Mouse (Mus musculus) monocyte, adult 5-6 weeks (primary cell): ENCODE results near the gene Fhad1. TPM values are rescaled to one million over a fixed set of nuclear protein-coding genes. Genes with fewer than 3 reads are reported as not detected.

Source experiments
- ATAC-seq: fragments of 153-309, 156-312 bp; replicated peaks from 2 replicates; pipeline ENCODE4 v1.8.0; 2017; ENCODE audit warnings: mild to moderate bottlenecking; ENCODE audit not compliant: low TSS enrichment, insufficient number of reproducible peaks, severe bottlenecking, poor library complexity, low FRiP score
- total RNA-seq: library from RNA; stranded (forward); fragments of 200-1000, 200-491, 200-594 nt; gene quantifications from 3 replicates; pipeline ENCODE4 v1.2.3, GENCODE M21; 2017

Fhad1 gene
- total RNA-seq, 1 experiment from 2014 or later = 0.38 TPM

DNA sequence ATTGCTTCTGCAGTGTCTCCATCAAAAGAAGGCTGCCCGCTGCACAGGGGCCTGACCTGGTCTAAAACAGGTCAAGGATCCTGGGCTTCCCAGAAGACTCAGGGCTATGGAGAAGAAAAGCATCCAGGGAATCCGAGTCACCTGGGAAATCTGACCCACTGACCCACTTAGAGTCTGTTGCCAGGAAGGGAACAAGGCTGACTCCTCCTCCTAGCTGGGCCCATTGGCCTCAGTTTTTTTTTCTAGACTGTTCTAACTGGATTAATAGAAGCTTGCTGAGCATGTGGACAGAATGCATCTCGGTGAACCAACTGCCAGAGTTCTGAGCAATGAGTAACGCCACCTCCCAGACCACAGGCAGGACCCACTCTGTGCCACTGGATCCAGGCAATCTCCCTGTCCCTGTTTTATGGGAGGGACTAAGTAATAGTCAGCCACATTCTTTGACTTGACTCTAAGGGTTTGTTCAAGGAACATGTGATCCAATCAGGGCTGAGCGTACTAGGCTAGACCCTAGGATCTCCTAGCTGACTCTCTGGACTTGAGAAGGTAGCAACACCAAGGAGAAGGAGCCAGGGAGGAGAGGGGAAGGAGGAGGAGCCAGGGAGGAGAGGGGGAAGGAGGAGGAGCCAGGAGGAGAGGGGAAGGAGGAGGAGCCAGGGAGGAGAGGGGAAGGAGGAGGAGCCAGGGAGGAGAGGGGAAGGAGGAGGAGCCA, 21.4 kb downstream of the Fhad1 start:
- peak; percentile 16; the same call in 1 of the 2 replicates for ATAC-seq

DNA sequence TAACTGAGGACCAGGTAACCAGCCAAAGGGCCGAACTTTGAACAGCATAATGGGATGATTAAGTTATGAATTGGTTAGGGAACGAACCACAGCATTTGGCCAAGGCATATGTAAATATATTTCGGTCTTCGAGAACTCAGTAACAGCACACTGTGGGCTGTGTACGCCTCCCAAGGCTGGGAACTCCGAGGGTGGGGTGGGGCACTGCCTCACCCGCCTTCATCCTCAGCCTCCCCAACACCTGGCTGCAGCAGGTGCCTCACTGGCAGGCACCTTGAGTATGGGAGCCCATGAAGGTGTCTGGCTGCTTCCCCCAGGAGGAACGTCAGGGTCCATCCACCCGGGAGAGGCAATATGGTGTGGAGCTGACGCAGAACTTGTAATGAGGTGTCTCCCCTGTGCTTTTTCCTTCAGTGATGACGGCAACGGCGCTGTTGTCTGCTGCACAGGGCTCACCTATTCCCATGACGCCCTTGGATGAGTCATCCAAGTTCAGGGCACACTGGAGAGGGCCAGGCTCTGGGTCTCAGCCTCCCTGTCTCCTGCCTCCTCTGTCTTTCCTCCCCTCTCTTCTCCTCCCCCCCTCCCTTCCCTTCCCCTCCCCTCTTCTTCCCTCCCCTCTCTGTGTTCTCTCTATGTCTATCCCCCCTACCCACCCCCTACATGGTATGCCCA, 22.2 kb downstream of the Fhad1 start:
- no peak for ATAC-seq

DNA sequence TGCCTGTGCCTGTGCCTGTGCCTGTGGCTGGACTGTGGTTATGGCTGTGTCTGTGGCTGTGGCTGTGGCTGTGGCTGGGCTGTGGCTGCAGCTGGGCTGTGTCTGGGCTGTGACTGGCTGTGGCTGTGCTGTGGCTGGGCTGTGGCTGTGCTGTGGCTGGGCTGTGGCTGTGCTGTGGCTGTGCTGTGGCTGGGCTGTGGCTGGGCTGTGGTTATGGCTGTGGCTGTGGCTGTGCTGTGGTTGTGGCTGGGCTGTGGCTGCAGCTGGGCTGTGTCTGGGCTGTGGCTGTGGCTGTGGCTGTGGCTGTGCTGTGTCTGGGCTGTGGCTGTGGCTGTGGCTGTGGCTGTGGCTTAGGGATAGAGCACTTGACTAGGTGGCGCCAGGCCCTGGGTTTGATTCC, 26.7 kb downstream of the Fhad1 start:
- no peak for ATAC-seq

DNA sequence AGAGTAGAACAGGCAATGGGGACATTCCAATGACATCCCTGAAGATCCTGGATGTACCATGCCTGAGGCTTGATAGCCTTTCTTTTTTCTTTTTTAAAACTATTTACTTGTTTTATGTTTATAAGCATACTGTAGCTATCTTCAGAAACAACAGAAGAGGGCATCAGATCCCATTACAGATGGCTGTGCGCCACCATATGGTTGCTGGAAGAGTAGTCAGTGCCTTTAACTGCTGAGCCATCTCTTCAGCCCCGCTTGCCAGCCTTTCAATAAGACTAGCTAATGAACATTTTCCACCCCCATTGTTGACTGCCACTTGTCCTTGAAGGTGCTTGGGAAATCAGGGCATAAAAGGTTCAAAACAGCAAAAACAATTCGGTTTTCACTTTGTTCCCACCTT, 31.2 kb downstream of the Fhad1 start:
- no peak for ATAC-seq

DNA sequence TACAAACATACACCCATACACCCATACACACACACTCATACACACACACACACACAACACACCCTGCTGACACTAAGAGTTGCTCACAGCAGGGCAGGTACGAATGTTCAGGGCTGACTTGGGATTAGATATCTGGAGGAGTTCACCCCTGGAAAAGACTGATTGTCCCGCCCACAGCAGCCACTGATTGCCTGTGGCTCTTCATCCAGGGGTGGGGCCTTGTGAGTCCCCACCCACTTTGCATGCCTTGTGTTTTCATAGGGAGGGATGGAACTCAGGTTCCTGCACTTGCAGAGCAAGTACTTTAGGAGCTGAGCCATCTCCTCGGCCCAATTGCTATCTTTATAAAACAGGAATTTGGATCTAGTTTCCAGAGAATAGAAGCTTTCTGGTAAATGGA, 33.4 kb downstream of the Fhad1 start:
- no peak for ATAC-seq

DNA sequence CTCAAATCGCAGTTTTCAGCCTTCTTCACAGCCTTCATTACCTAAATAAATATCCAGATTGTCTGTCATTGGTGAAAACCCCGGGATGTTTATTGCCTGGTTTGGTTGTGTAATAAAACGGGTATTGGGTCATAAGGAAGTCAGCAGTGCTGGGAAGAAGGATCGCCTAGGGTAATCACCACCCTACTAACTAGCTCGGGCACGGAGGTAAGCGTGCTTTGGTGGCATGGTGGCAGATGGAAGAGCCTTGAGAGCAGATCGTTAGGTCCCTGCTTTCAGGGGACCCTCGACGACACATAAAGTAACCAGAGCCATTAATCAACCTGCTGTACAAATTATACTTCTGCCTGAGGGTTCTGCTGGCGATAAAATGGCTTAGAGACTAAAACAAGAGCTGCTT, 36.3 kb downstream of the Fhad1 start:
- ATAC-seq = no peak

DNA sequence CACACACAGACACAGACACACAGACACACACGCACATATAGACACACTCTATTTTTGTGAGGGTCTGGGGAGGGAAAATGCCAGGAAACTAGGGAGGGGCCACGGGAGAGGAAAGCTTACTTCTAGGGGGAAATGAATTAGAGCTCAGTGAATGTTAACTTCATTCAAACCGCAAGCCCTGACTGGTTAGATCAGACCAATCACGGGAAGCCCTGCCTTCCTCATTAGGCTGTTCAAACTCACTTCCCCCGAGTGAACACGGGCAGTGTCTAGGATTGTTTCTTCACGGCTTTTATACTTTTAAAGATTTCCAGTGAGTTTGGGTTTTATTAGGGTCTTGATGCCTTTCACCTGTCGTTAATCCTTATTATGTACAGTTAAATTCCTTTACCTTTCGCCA, 37.5 kb downstream of the Fhad1 start:
- ATAC-seq = peak; percentile 71; the same call in 1 of the 2 replicates

DNA sequence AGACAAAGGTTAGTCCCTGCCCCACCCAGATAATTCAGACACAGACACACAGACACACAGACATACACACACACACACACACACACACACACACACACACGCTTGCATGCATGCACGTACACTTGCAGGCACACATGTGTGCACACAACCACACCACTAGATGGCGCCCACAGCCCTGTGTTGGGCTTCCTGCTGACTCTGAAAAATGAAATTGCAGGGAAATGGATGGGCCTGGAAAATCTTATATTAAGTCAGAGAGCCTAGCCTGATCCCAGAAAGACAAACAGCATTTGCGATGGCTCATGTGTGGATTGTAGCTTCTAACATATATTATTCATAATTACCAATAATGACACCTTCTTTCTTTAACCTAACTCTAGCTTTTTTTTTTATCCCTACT, 38.7 kb downstream of the Fhad1 start:
- ATAC-seq = peak; percentile 70

DNA sequence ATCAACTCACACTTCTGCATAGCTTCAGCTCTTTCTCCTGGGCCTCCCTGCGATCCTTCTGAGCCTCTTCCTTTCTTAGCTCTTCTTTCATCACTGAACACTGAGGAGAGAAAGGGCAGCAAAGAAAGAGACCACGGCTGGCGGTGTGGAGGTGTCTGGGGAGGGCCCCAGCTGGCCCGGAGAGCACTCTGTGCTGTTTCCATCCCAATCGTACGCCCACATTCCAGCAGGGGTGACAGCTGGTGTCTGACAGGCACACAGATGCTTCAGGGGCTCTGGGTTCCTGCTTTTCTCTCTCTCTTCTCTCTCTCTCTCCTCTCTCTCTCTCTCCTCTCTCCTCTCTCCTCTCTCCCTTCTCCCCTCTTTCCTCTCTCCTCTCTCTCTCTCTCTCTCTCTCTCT, 50.3 kb downstream of the Fhad1 start:
- no peak for ATAC-seq

DNA sequence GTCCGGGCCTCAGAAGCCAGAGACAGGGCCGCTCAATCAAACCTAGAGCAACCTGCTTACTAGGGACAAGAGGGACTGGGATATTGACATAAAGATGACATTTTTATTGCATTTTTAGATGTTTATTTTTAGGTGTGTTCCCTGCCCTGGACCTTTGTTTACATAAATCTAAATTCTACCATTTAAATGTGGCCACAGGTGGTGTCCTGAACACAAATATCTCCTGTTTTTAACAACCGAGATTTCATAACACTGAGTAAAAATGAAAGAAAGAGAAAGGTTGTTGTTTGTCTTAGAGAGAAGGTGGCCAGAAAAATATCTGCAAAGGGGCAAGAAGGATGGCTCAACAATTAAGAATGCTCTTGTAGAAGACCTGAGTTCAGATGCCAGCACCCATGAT, 51.0 kb downstream of the Fhad1 start:
- no peak for ATAC-seq

DNA sequence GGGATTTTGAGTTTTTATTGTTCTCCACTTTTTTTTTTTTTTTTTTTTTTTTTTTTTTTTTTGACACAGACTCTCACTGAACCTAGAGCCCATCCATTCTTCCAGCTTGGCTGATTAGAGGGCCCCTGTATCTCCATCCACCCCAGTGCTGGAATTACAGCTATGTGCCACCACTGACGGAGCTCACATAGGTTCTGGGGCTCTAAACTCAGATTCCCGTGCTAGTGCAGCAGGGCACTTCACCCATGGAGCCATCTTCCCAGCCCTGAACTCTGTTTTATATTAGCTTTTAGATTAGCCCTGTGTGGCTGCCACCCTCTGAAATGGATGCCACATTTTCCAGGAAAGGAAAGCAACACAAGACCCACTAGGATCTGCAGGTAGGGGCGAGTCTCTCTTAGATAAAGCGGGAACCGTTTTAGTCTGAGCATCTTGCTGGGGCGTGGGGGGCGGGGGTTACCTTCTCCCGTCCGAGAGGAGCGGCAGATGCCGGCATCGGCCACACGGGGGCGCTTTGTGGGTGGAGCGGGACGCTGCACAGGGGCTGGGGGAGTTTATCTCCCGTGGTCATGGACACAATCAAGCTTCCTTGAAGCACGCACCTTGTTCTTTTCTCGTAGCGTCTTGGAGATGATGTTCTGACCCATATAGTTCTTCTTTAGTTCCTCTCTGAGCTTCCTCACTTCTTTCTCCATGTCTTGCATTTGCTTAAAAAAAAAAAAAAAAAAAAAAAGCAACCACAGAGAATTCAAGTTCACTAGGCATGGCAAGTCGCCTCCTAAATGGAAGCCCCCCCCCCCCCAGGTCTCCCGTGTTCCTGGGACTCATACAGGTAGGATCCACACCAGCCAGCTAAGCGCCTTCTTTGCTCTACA, 51.8 kb downstream of the Fhad1 start:
- ATAC-seq = no peak

DNA sequence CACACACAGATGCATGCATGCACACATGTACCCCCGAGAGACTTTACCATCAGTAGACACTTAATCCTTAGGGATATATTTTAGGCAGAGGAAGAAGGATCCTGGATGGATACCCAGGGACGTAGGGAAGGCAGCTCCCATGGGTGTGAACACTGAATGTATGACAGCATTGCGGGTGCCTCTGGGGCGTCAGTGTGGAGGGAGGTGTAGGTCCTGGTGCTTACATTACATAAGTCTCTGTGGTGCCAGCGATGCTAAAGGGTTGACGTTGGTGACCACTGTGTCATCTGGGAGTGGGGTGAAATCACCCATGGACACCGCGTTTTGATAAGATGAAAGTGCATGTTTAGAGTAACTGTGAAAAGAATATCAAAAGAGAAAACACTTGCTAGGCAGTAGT, 54.8 kb downstream of the Fhad1 start:
- no peak for ATAC-seq

DNA sequence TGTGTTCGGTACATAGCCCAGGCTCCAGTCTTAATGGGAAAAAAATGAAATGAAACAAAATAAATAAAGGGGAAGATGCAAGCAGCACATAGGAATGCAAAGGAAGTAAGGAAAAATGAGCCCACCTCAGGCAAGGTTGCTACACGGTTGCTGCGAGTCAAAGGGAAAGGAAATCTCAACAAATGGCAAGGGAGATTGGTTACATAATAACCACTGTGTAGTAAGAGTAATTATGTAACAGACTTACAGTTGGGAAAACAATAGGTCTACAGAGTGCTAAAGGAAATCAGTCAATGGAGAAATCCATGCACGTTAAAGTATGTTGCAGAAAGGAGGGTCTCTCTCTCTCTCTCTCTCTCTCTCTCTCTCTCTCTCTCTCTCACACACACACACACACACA, 55.3 kb downstream of the Fhad1 start:
- ATAC-seq = no peak

DNA sequence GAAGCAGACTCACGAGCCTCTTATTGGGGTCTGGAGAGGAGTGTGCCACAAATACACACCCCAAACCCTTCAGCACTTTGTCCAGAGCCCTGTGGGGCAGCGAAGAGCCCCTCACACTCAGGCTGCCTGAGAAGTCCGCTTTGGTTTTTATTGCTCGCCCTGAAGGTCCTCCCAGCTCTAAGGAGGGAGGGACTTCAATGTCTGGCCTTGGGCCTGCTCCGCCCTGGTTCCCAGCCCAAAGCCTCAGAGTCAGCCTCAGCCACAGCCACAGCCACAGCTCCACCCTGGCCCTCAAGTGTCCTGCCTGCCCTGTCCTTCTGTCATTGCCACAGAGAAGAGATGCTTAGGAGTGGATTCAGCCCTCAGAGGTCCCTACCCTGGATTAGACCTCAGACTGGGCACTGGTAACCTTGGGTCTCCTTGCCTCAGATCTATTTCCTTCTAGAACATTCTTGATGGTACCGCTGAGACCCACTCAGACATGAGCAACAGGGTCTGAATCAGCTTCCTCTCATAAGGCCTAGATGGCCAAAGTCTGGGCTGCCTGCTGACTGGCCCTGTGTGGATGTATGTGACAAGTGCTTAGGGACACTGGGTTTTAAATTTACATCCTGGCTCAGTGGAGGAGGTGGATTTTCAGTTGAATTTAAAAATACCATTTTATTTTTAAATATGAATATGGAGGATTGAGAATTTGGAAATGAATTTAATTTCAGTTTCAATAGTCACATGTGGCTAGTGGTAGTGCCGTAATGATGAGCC, 56.1 kb downstream of the Fhad1 start:
- peak; percentile 83 for ATAC-seq

DNA sequence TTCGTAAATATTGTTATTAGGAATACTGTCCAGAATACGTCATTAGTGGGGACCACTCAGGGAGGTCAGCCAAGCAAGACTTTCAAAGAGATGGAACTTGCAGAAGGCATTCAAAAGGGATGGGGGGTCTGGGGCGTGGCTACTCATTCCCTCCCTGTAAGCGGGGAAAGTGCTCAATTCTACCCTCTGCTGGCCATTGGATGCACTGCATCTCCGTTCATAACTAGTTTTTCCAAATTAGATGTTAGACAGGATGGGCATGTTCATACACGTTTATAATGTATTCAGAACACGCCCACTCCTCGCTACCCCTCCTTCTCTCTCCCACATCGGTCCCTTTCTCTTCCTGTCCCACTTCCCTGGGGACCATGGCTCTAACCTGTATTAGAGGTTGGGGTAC, 56.7 kb downstream of the Fhad1 start:
- peak; percentile 47; the same call in 1 of the 2 replicates for ATAC-seq

DNA sequence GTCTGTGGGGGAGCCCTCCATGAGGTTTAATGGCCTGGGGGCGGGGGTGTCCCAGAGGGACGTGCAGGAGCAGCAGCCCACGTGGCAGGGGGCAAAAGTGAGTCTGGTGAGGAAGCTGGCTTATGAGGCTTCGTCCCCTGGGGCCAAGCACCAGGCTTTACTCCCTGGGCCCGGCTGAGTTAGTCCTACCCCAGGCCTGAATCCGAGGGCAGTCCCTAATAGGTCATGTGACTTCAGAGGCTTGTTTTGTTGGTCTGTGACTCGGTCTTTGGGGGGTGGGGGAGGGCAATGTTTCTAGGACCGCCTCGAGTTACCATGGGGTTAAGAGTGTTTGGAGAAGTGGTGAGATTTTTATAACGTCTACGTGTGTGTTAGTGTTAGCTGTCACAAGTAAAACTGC, 57.1 kb downstream of the Fhad1 start:
- peak; percentile 30; the same call in 1 of the 2 replicates for ATAC-seq

DNA sequence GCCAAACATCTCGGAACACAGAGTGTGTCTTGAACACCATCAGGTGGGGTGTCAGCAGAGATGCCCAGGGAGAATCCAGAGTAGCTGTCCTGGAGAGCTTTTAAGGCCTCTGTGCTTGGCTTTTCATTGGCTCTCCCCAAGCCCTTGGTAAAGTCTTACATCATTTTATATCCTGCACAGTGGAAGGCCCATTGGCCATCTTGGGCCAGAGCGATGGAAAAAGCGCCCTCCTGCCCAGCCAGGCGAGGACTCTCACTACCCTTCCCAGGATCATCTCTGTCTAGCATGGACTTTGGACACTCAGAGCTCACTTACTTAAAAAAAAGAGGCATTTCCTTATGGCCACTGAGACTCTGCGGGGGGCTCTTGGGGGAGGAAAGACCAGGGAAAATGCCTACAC, 58.0 kb downstream of the Fhad1 start:
- no peak for ATAC-seq

DNA sequence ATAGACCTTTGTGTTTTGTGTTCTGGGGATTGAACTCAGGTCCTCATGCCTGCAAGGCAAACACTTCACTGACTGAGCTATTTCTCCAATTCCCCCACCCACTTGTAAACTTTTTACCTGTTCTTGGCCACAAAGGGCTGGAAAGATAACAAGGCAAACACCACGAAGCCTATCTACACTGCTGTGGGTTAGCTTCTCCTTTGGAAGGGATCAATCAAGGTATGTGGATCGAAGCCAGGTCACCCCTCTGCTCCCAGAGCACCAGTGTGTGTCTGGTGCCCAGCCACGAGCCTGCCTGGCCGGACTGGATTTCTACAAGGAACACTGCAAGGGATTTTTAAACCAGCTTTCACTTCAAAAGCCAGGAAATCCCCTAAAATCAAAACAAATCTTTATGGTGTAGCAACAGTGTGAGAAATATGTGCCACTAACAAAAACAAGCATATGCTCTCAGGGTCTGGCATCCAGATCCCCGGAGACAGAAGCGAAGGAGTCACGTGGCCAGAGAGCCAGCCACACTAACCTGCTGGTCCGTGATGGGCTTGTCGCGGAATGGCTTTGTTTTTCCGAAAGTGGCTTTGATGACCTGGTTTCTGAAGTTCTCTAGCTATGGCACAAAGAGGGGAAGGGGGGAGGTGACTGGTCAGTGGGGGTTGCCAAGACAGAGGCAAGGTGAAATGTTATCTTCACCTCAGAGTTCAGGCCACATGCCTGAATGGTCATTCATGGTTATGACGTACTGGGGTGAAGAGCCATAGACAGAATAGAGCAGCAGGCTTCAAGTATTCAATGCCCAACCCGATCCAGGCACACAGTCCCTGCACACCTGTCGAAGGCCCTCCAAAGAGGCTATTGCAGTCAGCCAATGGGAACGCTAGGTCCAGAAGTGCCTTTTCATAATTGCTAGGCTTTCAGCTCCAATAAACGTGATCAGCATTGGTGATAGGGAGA, 59.8 kb downstream of the Fhad1 start:
- ATAC-seq = no peak
